Mouse (Mus musculus) left cerebral cortex, adult 11 months (tissue): Measurements from ENCODE around the gene Lrrc8e.

ENCODE experiments used
- DNase-seq: peaks from one replicate; pipeline ENCODE4 v3.0.0; 2022; ENCODE audit warnings: low spot score

Lrrc8e gene

GRCm38 (mm10) chr8:4256911-4257310 lies 30.3 kb downstream of the Lrrc8e start:
- DNase-seq: peak; percentile 81

- no peak for DNase-seq
Measured at GRCm38 (mm10) chr8:4257350-4257749, 30.7 kb downstream of the Lrrc8e start.

GRCm38 (mm10) chr8:4258233-4258632 lies 31.6 kb downstream of the Lrrc8e start:
- no peak for DNase-seq

- no peak for DNase-seq
Measured at GRCm38 (mm10) chr8:4258678-4259077, 32.1 kb downstream of the Lrrc8e start.

DNA sequence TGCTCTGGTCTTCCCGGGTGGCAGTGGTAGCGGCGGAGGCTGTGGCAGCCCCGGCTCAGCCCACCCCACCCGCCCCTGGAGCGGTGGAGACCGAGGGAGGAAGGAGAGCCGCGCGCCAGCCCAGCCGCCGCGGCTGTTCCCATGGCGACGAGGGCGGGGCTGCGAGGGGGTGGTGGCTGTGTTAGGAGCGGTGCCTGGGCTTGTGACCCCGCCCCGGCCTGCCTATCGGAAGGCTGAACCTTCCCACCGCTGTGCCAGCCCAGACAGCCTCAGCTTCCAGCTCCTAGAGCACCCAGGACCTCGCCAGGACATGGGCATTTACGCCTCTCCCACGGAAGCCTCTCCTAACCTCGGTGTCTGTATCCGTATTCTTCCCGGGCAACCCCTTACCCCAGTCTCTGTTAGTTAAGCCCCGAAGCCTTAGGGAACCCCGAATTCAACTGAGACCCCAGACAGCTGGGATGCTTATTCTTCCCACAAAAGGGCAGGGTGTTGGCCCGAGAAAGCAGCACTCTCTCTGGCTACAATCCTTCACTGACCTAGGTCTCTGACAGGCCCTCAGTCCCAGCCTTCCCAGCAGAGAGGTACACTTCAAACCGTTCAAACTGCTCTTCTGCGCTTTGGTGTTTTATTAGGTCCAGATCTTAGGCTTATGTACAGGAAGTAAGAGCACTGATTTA lies 32.6 kb downstream of the Lrrc8e start, which contains the start of gene Ctxn1:
Gene Ctxn1 (minus strand): TSS at position 150 of the 680 bp plus-strand sequence.
- peak; percentile 90 for DNase-seq

DNA sequence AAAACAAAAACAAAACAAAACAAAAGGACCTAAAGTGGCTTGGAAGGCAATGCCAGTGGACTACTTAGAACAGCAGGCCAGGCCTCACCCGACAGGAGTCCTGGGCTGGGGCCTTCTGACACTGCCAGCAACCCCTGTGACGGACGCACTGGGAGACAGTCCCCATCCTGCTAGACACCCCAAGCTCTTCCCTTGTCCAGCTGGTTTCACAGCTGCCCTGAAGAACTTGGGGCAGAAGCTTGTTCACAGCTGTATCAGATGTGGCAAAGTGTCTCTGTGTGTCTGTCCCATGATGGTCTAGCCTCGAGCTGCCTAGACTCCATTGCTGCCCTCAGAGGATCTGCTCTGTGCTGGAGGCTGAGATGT lies 33.2 kb downstream of the Lrrc8e start:
- DNase-seq: no peak

GRCm38 (mm10) chr8:4263105-4263791 lies 36.6 kb downstream of the Lrrc8e start:
- DNase-seq: no peak

DNA sequence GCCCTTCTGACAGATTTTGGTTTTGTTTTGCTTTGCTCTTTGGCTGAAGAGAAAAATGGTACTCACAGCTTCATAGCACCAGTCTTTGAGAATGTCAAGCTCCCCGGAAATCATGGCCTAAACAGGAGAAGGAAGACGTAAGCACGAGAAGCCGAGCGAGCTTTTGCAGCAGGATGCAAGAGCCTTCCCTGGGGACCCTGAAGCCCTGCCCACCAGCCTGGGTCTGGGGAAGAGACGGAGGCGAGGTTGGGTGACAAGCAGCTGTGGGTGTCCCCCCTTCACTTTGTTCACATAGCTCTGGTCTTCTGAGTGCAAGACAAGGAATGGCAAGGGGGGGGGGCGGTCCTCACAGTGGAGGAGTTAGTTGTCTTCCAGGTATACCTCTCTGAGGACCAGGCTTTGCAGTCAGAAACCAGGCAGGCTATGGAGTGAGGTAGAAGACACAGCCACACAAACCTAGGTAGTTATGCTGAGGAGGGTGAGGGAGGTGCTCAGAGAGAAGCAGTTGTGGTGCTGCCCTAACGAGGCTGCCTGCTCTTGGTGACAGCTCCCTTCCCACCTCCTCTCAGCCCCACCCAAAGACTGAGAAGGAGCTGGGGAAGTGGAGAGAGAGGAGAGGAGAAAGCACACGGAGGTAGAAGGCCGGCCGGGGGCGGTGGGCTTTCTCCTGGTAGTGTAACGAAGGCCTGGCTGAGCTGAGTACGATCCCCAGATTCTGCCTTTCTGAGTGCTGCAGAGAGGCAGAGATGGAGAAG lies 38.7 kb downstream of the Lrrc8e start:
- no peak for DNase-seq

- no peak for DNase-seq
Measured at GRCm38 (mm10) chr8:4267627-4268026, 41.0 kb downstream of the Lrrc8e start.

GRCm38 (mm10) chr8:4269609-4270008 lies 43.0 kb downstream of the Lrrc8e start:
- DNase-seq: no peak

DNA sequence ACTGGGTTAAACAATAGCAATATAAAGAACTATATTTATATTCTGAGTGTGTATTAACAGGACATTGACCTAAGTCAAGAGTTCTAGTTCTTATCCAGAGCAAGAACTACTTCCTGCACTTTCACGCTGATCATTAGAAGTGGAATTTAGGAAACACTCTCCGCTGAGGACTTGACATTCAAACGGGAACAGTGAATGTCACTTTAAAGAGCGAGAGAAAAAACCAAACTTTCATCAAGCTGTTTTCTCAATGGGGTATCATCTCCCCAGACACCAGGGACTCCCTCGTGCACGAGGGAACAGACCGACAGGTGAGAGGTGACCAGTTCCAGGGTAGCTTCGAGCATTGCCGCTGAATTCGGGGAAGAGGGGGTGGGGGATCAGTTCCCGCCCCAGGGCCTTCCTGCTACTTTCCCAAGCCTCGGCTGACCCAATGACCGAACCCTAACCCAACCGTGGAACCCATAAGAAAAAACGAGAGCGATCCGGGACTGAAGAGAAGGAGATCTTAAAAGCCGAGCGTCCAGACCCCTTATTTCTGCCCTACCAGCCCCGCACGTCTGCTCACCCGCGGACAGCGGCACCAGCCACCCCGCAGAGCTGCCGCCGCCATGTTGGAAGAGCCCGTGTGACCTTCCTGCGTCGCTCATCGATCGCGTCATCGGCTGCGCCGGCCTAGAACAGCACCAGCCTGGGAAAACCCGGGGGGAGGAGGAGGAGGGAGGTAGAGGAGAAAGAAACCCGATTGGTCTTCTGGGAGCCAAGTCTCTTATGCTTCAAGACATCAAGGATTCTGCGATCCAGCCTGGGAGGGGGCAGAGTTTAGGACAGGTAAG lies 48.9 kb downstream of the Lrrc8e start, which contains the start of gene Timm44:
Gene Timm44 (minus strand): TSS at position 639 of the 836 bp plus-strand sequence.
- DNase-seq: peak; percentile 94

DNA sequence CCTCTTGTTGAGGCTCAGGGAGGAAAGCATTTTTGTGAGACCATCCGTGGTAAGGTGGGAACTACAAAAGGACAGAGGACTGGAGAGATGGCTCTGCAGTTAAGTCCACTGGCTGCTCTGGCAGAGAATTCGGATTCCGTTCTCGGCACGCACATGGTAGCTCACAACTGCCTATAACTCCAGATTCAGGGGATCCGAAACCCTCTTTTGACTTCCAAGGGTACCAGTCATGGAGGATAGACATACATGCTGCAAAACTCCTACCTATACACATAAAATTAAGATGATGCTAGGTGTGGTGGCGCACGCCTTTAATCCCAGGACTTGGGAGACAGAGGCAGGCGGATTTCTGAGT lies 49.5 kb downstream of the Lrrc8e start:
- DNase-seq: no peak
